ENCODE assay signal across 9 mouse cellular contexts in genomic region chr8:72220758-72221157, GRCm38 (mm10). TPM values are rescaled to one million over a fixed set of nuclear protein-coding genes. Genes with fewer than 3 reads are reported as not detected.
DNase-seq lines count a peak whose midpoint lies in the region; ATAC-seq and TF ChIP-seq lines count a peak whose summit lies in the region.
"Had no signal": no experiment of that assay in that cellular context is flagged by ENCODE, and none has a peak within 500 bp of the region (broad histone marks: within the 10 kb centered on the region; RNA-seq: fewer than 3 reads in every experiment).

No protein-coding gene starts in this region.

- no peak overlapping the region for H3K27ac ChIP-seq in kidney, embryonic 16.5 days (ENCODE audit: low read length)
- no peak overlapping the region for H3K27ac ChIP-seq in cortical plate, adult 2 months (ENCODE audit: insufficient read depth, low read length)
- H3K27ac ChIP-seq in intestine, embryonic 15.5 days = no peak overlapping the region

- peaks cover 7% of the 10 kb centered on the region for H3K4me1 ChIP-seq in kidney, embryonic 16.5 days (ENCODE audit: insufficient read depth, low read length)
- H3K4me1 ChIP-seq in cortical plate, adult 2 months (ENCODE audit: control insufficient read depth, insufficient read depth, low read length) = peaks cover 7% of the 10 kb centered on the region
- peaks cover 11% of the 10 kb centered on the region; the same call in 1 of the 2 replicates for H3K4me1 ChIP-seq in intestine, embryonic 15.5 days (replicated peaks)

- no peaks in the 10 kb centered on the region for H3K9me3 ChIP-seq in kidney, embryonic 16.5 days (ENCODE audit: low read length)
- no peaks in the 10 kb centered on the region for H3K9me3 ChIP-seq in intestine, embryonic 15.5 days

- WGBS in kidney, embryonic 16.5 days = 81% methylated on average over 4 of the region's 4 CpGs
- 83% methylated on average over 4 of the region's 4 CpGs for WGBS in intestine, embryonic 15.5 days

- TF ChIP-seq CTCF in cortical plate, adult 2 months (IDR thresholded peaks at IDR 0.05; ENCODE audit: extremely low read depth, insufficient read depth, low read length) = no peak

- peak overlapping the region; percentile 81 for H3K4me3 ChIP-seq in kidney, embryonic 16.5 days (ENCODE audit: low read length)
- H3K4me3 ChIP-seq in cortical plate, adult 2 months (ENCODE audit: insufficient read depth, low read length) = peak overlapping the region; percentile 89; the same call in 1 of the 2 replicates
- H3K4me3 ChIP-seq in intestine, embryonic 15.5 days (replicated peaks) = peak overlapping the region; percentile 74
- H3K4me3 ChIP-seq in myocyte = peak overlapping the region; percentile 74

- 0 out of 2 replicates have a peak, but pooled peaks cover 3% of the 10 kb centered on the region for H3K27me3 ChIP-seq in kidney, embryonic 16.5 days (ENCODE audit: insufficient read depth, low read length)
- H3K27me3 ChIP-seq in intestine, embryonic 15.5 days (replicated peaks) = no peaks in the 10 kb centered on the region
- H3K27me3 ChIP-seq in myocyte (ENCODE audit: control insufficient read depth, insufficient read depth, insufficient read length) = no peaks in the 10 kb centered on the region

- H3ac ChIP-seq in myocyte (ENCODE audit: control insufficient read depth, insufficient read length) = no peak overlapping the region

- peaks cover 27% of the 10 kb centered on the region for H3K36me3 ChIP-seq in kidney, embryonic 16.5 days (ENCODE audit: insufficient read depth, low read length)
- H3K36me3 ChIP-seq in intestine, embryonic 15.5 days = peaks cover 29% of the 10 kb centered on the region
- peaks cover 3% of the 10 kb centered on the region for H3K36me3 ChIP-seq in myocyte (ENCODE audit: control insufficient read depth, insufficient read depth)

- H3K4me2 ChIP-seq in kidney, embryonic 16.5 days (replicated peaks; ENCODE audit: low read depth, low read length) = peak overlapping the region; percentile 68
- H3K4me2 ChIP-seq in intestine, embryonic 15.5 days (replicated peaks) = peak overlapping the region; percentile 70
- peak overlapping the region; percentile 95 for H3K4me2 ChIP-seq in myocyte (ENCODE audit: low read depth)

- TF ChIP-seq POLR2A in cortical plate, adult 2 months (IDR thresholded peaks at IDR 0.05; ENCODE audit: extremely low read depth, insufficient read depth, low read length) = no peak
- no peak for TF ChIP-seq POLR2A in myocyte (IDR thresholded peaks at IDR 0.05; ENCODE audit: insufficient read length, low read depth)

- no peak for DNase-seq in kidney, adult 18-20 months
- DNase-seq in retina, postnatal 1 day = no peak
- DNase-seq in layer of hippocampus, postnatal 25 days (ENCODE audit: extremely low spot score in 1 of 2, low spot score in 1 of 2) = no peak
- DNase-seq in urinary bladder, adult 2 months (ENCODE audit: low spot score) = no peak

- ATAC-seq in kidney, embryonic 16.5 days (ENCODE audit: low FRiP score, low TSS enrichment) = no peak
- ATAC-seq in intestine, embryonic 15.5 days = no peak

- H3K9ac ChIP-seq in kidney, embryonic 16.5 days (replicated peaks; ENCODE audit: low read length) = no peak overlapping the region
- H3K9ac ChIP-seq in intestine, embryonic 15.5 days = no peak overlapping the region

- peaks cover 22% of the 10 kb centered on the region for H3K79me2 ChIP-seq in myocyte (ENCODE audit: control insufficient read depth, insufficient read depth)

TF ChIP-seq in myocyte, 11 proteins besides CTCF, POLR2A, EP300 and RAD21:
- no peak for TF ChIP-seq MYOG (IDR thresholded peaks at IDR 0.05; ENCODE audit: control insufficient read depth in 1 of 3, insufficient read depth in 1 of 3, insufficient read length in 2 of 3, low read depth in 2 of 3)
- TF ChIP-seq TCF3 (IDR thresholded peaks at IDR 0.05; ENCODE audit: insufficient read length, low read depth) = no peak
- no peak for TF ChIP-seq CEBPB (IDR thresholded peaks at IDR 0.05; ENCODE audit: insufficient read depth, poor library complexity, severe bottlenecking)
- TF ChIP-seq POLR2AphosphoS2 (IDR thresholded peaks at IDR 0.05; ENCODE audit: insufficient read length, low read depth) = no peak
- TF ChIP-seq REST (IDR thresholded peaks at IDR 0.05; ENCODE audit: insufficient read depth, insufficient read length) = no peak
- no peak for TF ChIP-seq MYOD1 (IDR thresholded peaks at IDR 0.05; ENCODE audit: control insufficient read depth in 1 of 3, insufficient read length in 2 of 3, low read depth in 2 of 3)
- TF ChIP-seq SRF (IDR thresholded peaks at IDR 0.05; ENCODE audit: control insufficient read depth, insufficient read length, low read depth) = no peak
- TF ChIP-seq USF1 (IDR thresholded peaks at IDR 0.05; ENCODE audit: low read depth) = no peak
- TF ChIP-seq TCF12 (IDR thresholded peaks at IDR 0.05; ENCODE audit: insufficient read depth, poor library complexity, severe bottlenecking) = no peak

RNA-seq across cellular contexts. Expression of gene Fam32a, which starts 1.2 kb away (rescaled TPM):
- polyA plus RNA-seq in kidney, embryonic 16.5 days (2015; fragmentation: Nextera tagmentation; extraction: Ambion mirVana) = 79.5 and 80.7 TPM in 2 replicates
- polyA plus RNA-seq in cortical plate, adult 2 months (2012; rRNA removed) = 69.6 and 79.2 TPM in 2 replicates
- 70.9 and 72.8 TPM in 2 replicates for polyA plus RNA-seq in intestine, embryonic 15.5 days (2015; fragmentation: Nextera tagmentation; extraction: Ambion mirVana)
- polyA plus RNA-seq in myocyte (2012; fragmentation: generic; extraction: Trizol) = 29.5 TPM
- total RNA-seq in layer of hippocampus, postnatal 25 days (2021) = 10 to 100 TPM; 57.4 to 60.6 TPM
- 70.7 and 77.4 TPM in 2 replicates for polyA plus RNA-seq in urinary bladder, adult 2 months (2012; rRNA removed)

RNA-seq across cellular contexts. Expression of gene Gm11034, which starts 7.3 kb away (rescaled TPM):
- not detected in 2 replicates for polyA plus RNA-seq in kidney, embryonic 16.5 days (2015; fragmentation: Nextera tagmentation; extraction: Ambion mirVana)
- polyA plus RNA-seq in cortical plate, adult 2 months (2012; rRNA removed) = not detected in 2 replicates
- not detected in 2 replicates for polyA plus RNA-seq in intestine, embryonic 15.5 days (2015; fragmentation: Nextera tagmentation; extraction: Ambion mirVana)
- not detected for polyA plus RNA-seq in myocyte (2012; fragmentation: generic; extraction: Trizol)
- not detected for total RNA-seq in layer of hippocampus, postnatal 25 days (2021)
- polyA plus RNA-seq in urinary bladder, adult 2 months (2012; rRNA removed) = not detected in 2 replicates
- polyA plus RNA-seq: gonadal fat pad, adult 2 months had no signal

RNA-seq across cellular contexts. Expression of gene Cib3, which starts 8.1 kb away (rescaled TPM):
- polyA plus RNA-seq in kidney, embryonic 16.5 days (2015; fragmentation: Nextera tagmentation; extraction: Ambion mirVana) = not detected in 2 replicates
- polyA plus RNA-seq in cortical plate, adult 2 months (2012; rRNA removed) = not detected in 2 replicates
- not detected in 2 replicates for polyA plus RNA-seq in intestine, embryonic 15.5 days (2015; fragmentation: Nextera tagmentation; extraction: Ambion mirVana)
- polyA plus RNA-seq in myocyte (2012; fragmentation: generic; extraction: Trizol) = not detected
- total RNA-seq in layer of hippocampus, postnatal 25 days (2021) = not detected
- polyA plus RNA-seq in urinary bladder, adult 2 months (2012; rRNA removed) = 0.04 and 0.11 TPM in 2 replicates

RNA-seq across cellular contexts. Expression of gene Ap1m1, which starts 19.1 kb away (rescaled TPM):
- 142 and 143 TPM in 2 replicates for polyA plus RNA-seq in kidney, embryonic 16.5 days (2015; fragmentation: Nextera tagmentation; extraction: Ambion mirVana)
- 101 and 104 TPM in 2 replicates for polyA plus RNA-seq in cortical plate, adult 2 months (2012; rRNA removed)
- 96.6 and 104 TPM in 2 replicates for polyA plus RNA-seq in intestine, embryonic 15.5 days (2015; fragmentation: Nextera tagmentation; extraction: Ambion mirVana)
- 57.8 TPM for polyA plus RNA-seq in myocyte (2012; fragmentation: generic; extraction: Trizol)
- total RNA-seq in layer of hippocampus, postnatal 25 days (2021) = 10 to 100 TPM; 85.8 to 96.2 TPM
- 75.1 TPM in 2 replicates for polyA plus RNA-seq in urinary bladder, adult 2 months (2012; rRNA removed)

RNA-seq across cellular contexts. Expression of gene Hsh2d, which starts 31.3 kb away (rescaled TPM):
- not detected in 2 replicates for polyA plus RNA-seq in kidney, embryonic 16.5 days (2015; fragmentation: Nextera tagmentation; extraction: Ambion mirVana)
- polyA plus RNA-seq in cortical plate, adult 2 months (2012; rRNA removed) = 0.06 and 0.13 TPM in 2 replicates
- 1.5 and 2.0 TPM in 2 replicates for polyA plus RNA-seq in intestine, embryonic 15.5 days (2015; fragmentation: Nextera tagmentation; extraction: Ambion mirVana)
- not detected for polyA plus RNA-seq in myocyte (2012; fragmentation: generic; extraction: Trizol)
- total RNA-seq in layer of hippocampus, postnatal 25 days (2021) = not detected
- 0.23 and 0.24 TPM in 2 replicates for polyA plus RNA-seq in urinary bladder, adult 2 months (2012; rRNA removed)
